Mouse (Mus musculus) embryonic fibroblast, embryonic 13.5 days (primary cell): ENCODE measurements around the gene Ss18l1.

Experiments used
- CTCF ChIP-seq: IDR thresholded peaks from 2 replicates; pipeline ENCODE4 v1.5.1; 2011; ENCODE audit warnings: mild to moderate bottlenecking, control low read depth, low read length, moderate library complexity, borderline replicate concordance; ENCODE audit not compliant: insufficient read depth
- POLR2A ChIP-seq: IDR thresholded peaks from 2 replicates; pipeline ENCODE4 v1.6.1; 2011; ENCODE audit warnings: low read depth, mild to moderate bottlenecking, control low read depth, low read length, moderate library complexity

DNA sequence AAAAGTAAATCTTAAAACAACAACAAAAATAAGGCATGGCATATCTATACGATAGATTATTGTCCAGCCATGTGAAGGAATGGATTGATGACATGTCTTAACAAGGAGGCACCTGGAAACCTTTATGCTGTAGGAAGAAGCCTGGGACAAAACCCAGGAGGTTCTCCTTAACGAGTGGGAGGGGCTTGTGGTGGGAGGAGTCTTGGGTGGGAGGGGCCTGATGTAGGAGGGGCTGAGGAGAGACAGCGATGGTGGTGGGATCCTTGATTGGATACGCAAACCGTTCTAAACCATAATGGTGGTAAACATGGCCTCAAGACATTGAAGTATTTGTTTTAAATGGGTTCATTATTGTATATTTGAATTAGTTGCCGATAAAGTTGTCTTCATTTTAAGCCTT, 30.9 kb upstream of the Ss18l1 start:
- no peak for TF ChIP-seq CTCF
- no peak for TF ChIP-seq POLR2A
